In genomic region chr6:17583982-17584381, GRCm38 (mm10) we compare ENCODE assay signal across 8 mouse cellular contexts. TPM values are rescaled to one million over a fixed set of nuclear protein-coding genes. Genes with fewer than 3 reads are reported as not detected.
DNase-seq lines count a peak whose midpoint lies in the region; ATAC-seq and TF ChIP-seq lines count a peak whose summit lies in the region.

No protein-coding gene starts in this region.

- 16% methylated on average over 13 of the region's 13 CpGs for WGBS in forebrain, embryonic 15.5 days
- 32% methylated on average over 13 of the region's 13 CpGs for WGBS in liver, embryonic 14.5 days (ENCODE audit: insufficient replicate concordance)

- peak overlapping the region; percentile 33; the same call in 1 of the 2 replicates for H3K9ac ChIP-seq in forebrain, embryonic 15.5 days (replicated peaks)
- H3K9ac ChIP-seq in liver, embryonic 14.5 days (replicated peaks) = no peak overlapping the region

- H3K36me3 ChIP-seq in forebrain, embryonic 15.5 days = no peaks in the 10 kb centered on the region
- H3K36me3 ChIP-seq in liver, embryonic 14.5 days (replicated peaks; ENCODE audit: control insufficient read depth, insufficient read depth, low read depth) = no peaks in the 10 kb centered on the region

- intact Hi-C loops in heart, postnatal 10 days (cut with DNase I) = no loop called here

- peak overlapping the region; percentile 47 for H3K4me2 ChIP-seq in forebrain, embryonic 15.5 days (replicated peaks)
- H3K4me2 ChIP-seq in liver, embryonic 14.5 days (ENCODE audit: low read depth) = peak overlapping the region; percentile 36

- no peak for TF ChIP-seq EP300 in liver, embryonic 14.5 days (IDR thresholded peaks at IDR 0.05; ENCODE audit: low read depth)

- no peak overlapping the region for H3K27ac ChIP-seq in forebrain, embryonic 15.5 days (replicated peaks)
- no peak overlapping the region for H3K27ac ChIP-seq in liver, embryonic 14.5 days

- no peaks in the 10 kb centered on the region for H3K27me3 ChIP-seq in forebrain, embryonic 15.5 days
- no peaks in the 10 kb centered on the region for H3K27me3 ChIP-seq in liver, embryonic 14.5 days (ENCODE audit: control insufficient read depth, insufficient read depth, low read length)

- no peak for TF ChIP-seq CTCF in liver, embryonic 14.5 days (IDR thresholded peaks at IDR 0.05; ENCODE audit: low read depth)

- peak; percentile 92 for ATAC-seq in forebrain, embryonic 15.5 days (replicated peaks)
- ATAC-seq in liver, embryonic 14.5 days (ENCODE audit: insufficient read depth) = no peak

- peak overlapping the region; percentile 44 for H3K4me3 ChIP-seq in forebrain, embryonic 15.5 days
- peak overlapping the region; percentile 12 to 27; a peak in 2 of 4 replicates for H3K4me3 ChIP-seq in liver, embryonic 14.5 days (ENCODE audit: insufficient read depth in 1 of 2, low read depth in 2 of 2, low read length in 2 of 2)

- H3K4me1 ChIP-seq in forebrain, embryonic 15.5 days = 0 out of 2 replicates have a peak, but pooled peaks cover 3% of the 10 kb centered on the region
- H3K4me1 ChIP-seq in liver, embryonic 14.5 days (replicated peaks; ENCODE audit: control insufficient read depth in 2 of 2, insufficient read depth in 2 of 2, low read length in 1 of 2) = peaks cover 0 to 2% of the 10 kb centered on the region in 2 experiments; a peak in 1 of 4 replicates

- peak; percentile 21 for DNase-seq in ES-CJ7 (ENCODE audit: low read depth, low spot score)
- DNase-seq in cerebellum, adult 11 months = peak; percentile 6
- DNase-seq in heart, postnatal 10 days = peak; percentile 67 to 71
- DNase-seq in kidney, postnatal 25 days = peak; percentile 82
- peak in 2 of 3 experiments; percentile 4 to 27 for DNase-seq in liver, embryonic 14.5 days (ENCODE audit: low read depth in 3 of 3, low spot score in 3 of 3)
- DNase-seq in neural tube, embryonic 10.5 days (ENCODE audit: extremely low spot score, low spot score) = peak; percentile 61
- DNase-seq in thymus, postnatal 14 days = peak; percentile 17

- no peaks in the 10 kb centered on the region for H3K9me3 ChIP-seq in forebrain, embryonic 15.5 days
- H3K9me3 ChIP-seq in liver, embryonic 14.5 days (ENCODE audit: control insufficient read depth, low read length) = no peaks in the 10 kb centered on the region

RNA-seq across cellular contexts. Expression of gene Capza2, which starts 52.1 kb away (rescaled TPM):
- polyA plus RNA-seq in forebrain, embryonic 15.5 days (2015; fragmentation: Nextera tagmentation; extraction: Ambion mirVana) = 245 and 257 TPM in 2 replicates
- 100 to 1,000 TPM; 164 to 173 TPM for total RNA-seq in heart, postnatal 10 days (2021)
- 20.1 and 32.1 TPM in 2 replicates for polyA plus RNA-seq in liver, embryonic 14.5 days (2012; rRNA removed)
- polyA plus RNA-seq in liver, embryonic 14.5 days (2014; fragmentation: Nextera tagmentation; extraction: Ambion mirVana) = 90.8 and 91.6 TPM in 2 replicates

Comparison
In these comparisons a context has a peak if more than half of its experiments do, and no peak if none do; other contexts are left out.
1. DNase-seq: peak in every context shown above with its lines; median percentile 82 in kidney, postnatal 25 days; 69 in heart, postnatal 10 days; 61 in neural tube, embryonic 10.5 days; 21 in ES-CJ7; 17 in thymus, postnatal 14 days; 16 in liver, embryonic 14.5 days; 6 in cerebellum, adult 11 months.